Mouse (Mus musculus): ENCODE data around the gene Myg1. TPM values are rescaled to one million over a fixed set of nuclear protein-coding genes. Genes with fewer than 3 reads are reported as not detected.

Myg1 gene
- polyA plus RNA-seq (2015; fragmentation: Nextera tagmentation; extraction: Ambion mirVana) = 81.8 and 86.3 TPM in 2 replicates

- ATAC-seq (ENCODE audit: insufficient number of reproducible peaks, low FRiP score, low TSS enrichment, low read depth) = peak; percentile 91
- H3K36me3 ChIP-seq = peaks cover 66% of the 10 kb centered on the region
- H3K9ac ChIP-seq = peak within 1 kb of the TSS; percentile 63
- H3K9me3 ChIP-seq = no peaks in the 10 kb centered on the region
- peak within 1 kb of the TSS; percentile 77 for H3K4me2 ChIP-seq
- under 1% methylated on average over 30 of the region's 30 CpGs for WGBS
- peak within 1 kb of the TSS; percentile 85 for H3K27ac ChIP-seq
- H3K27me3 ChIP-seq = no peaks in the 10 kb centered on the region
- H3K4me1 ChIP-seq = peaks cover 26% of the 10 kb centered on the region
- peak within 1 kb of the TSS; percentile 78 for H3K4me3 ChIP-seq
Observed at GRCm38 (mm10) chr15:102331610-102332015, at the start of gene Myg1. Gene Myg1, plus strand, starts transcription at chr15:102331709.

- Histone ChIP-seq H3K9ac (no peak overlapping the region), H3K4me1 (peaks cover 20% of the 10 kb centered on the region), H3K27ac (no peak overlapping the region), H3K36me3 (peaks cover 20% of the 10 kb centered on the region), H3K4me3 (no peak overlapping the region), H3K4me2 (no peak overlapping the region), H3K9me3 (no peaks in the 10 kb centered on the region), H3K27me3 (no peaks in the 10 kb centered on the region)
- 75% methylated on average over 8 of the region's 8 CpGs for WGBS
- no peak for ATAC-seq (ENCODE audit: insufficient number of reproducible peaks, low FRiP score, low TSS enrichment, low read depth)
Observed at GRCm38 (mm10) chr15:102282463-102283292, 48.8 kb upstream of the Myg1 start.

- H3K4me1 ChIP-seq = peaks cover 20% of the 10 kb centered on the region
- no peaks in the 10 kb centered on the region for H3K9me3 ChIP-seq
- ATAC-seq (ENCODE audit: insufficient number of reproducible peaks, low FRiP score, low TSS enrichment, low read depth) = no peak
- H3K27ac ChIP-seq = no peak overlapping the region
- no peak overlapping the region for H3K4me2 ChIP-seq
- no peak overlapping the region for H3K4me3 ChIP-seq
- peaks cover 20% of the 10 kb centered on the region for H3K36me3 ChIP-seq
- H3K9ac ChIP-seq = no peak overlapping the region
- no peaks in the 10 kb centered on the region for H3K27me3 ChIP-seq
- WGBS = 71% methylated on average over 3 of the region's 3 CpGs
Observed at GRCm38 (mm10) chr15:102283648-102284047, 47.9 kb upstream of the Myg1 start.

- Histone ChIP-seq H3K27me3 (no peaks in the 10 kb centered on the region), H3K9ac (no peak overlapping the region), H3K36me3 (0 out of 2 replicates have a peak, but pooled peaks cover 4% of the 10 kb centered on the region), H3K4me1 (no peaks in the 10 kb centered on the region), H3K9me3 (no peaks in the 10 kb centered on the region), H3K4me2 (no peak overlapping the region), H3K27ac (no peak overlapping the region), H3K4me3 (no peak overlapping the region)
- no peak for ATAC-seq (ENCODE audit: insufficient number of reproducible peaks, low FRiP score, low TSS enrichment, low read depth)
Observed at GRCm38 (mm10) chr15:102287395-102287794, 44.1 kb upstream of the Myg1 start.

GRCm38 (mm10) chr15:102295633-102296367 lies 35.7 kb upstream of the Myg1 start, which contains the start of gene Espl1:
Gene Espl1, plus strand, starts transcription at chr15:102296266.
- Histone ChIP-seq H3K4me1 (peaks cover 7% of the 10 kb centered on the region), H3K36me3 (peaks cover 17% of the 10 kb centered on the region), H3K27me3 (no peaks in the 10 kb centered on the region), H3K27ac (no peak within 1 kb of the TSS), H3K9me3 (no peaks in the 10 kb centered on the region), H3K4me2 (peak within 1 kb of the TSS; percentile 92), H3K9ac (peak within 1 kb of the TSS; percentile 47), H3K4me3 (peak within 1 kb of the TSS; percentile 77)
- ATAC-seq (ENCODE audit: insufficient number of reproducible peaks, low FRiP score, low TSS enrichment, low read depth) = peak; percentile 95
- 6% methylated on average over 25 of the region's 25 CpGs for WGBS

GRCm38 (mm10) chr15:102296368-102297006 lies 35.0 kb upstream of the Myg1 start:
- Histone ChIP-seq H3K27ac (no peak overlapping the region), H3K4me2 (peak overlapping the region; percentile 92), H3K9ac (peak overlapping the region; percentile 47), H3K27me3 (no peaks in the 10 kb centered on the region), H3K36me3 (peaks cover 22% of the 10 kb centered on the region), H3K4me3 (peak overlapping the region; percentile 77), H3K9me3 (no peaks in the 10 kb centered on the region), H3K4me1 (peaks cover 7% of the 10 kb centered on the region)
- WGBS = 5% methylated on average over 24 of the region's 24 CpGs
- ATAC-seq (ENCODE audit: insufficient number of reproducible peaks, low FRiP score, low TSS enrichment, low read depth) = peak; percentile 12; the same call in 1 of the 2 replicates

- Histone ChIP-seq H3K9ac (no peak overlapping the region), H3K4me2 (no peak overlapping the region), H3K27ac (no peak overlapping the region), H3K36me3 (peaks cover 72% of the 10 kb centered on the region), H3K4me3 (no peak overlapping the region), H3K9me3 (no peaks in the 10 kb centered on the region), H3K4me1 (no peaks in the 10 kb centered on the region), H3K27me3 (no peaks in the 10 kb centered on the region)
- no peak for ATAC-seq (ENCODE audit: insufficient number of reproducible peaks, low FRiP score, low TSS enrichment, low read depth)
- WGBS = 73% methylated on average over 6 of the region's 6 CpGs
Observed at GRCm38 (mm10) chr15:102302542-102302941, 29.0 kb upstream of the Myg1 start.

GRCm38 (mm10) chr15:102308717-102309116 lies 22.8 kb upstream of the Myg1 start:
- ATAC-seq (ENCODE audit: insufficient number of reproducible peaks, low FRiP score, low TSS enrichment, low read depth) = no peak
- no peak overlapping the region for H3K4me2 ChIP-seq
- H3K9ac ChIP-seq = no peak overlapping the region
- H3K27ac ChIP-seq = no peak overlapping the region
- H3K27me3 ChIP-seq = no peaks in the 10 kb centered on the region
- H3K4me1 ChIP-seq = no peaks in the 10 kb centered on the region
- H3K9me3 ChIP-seq = no peaks in the 10 kb centered on the region
- no peak overlapping the region for H3K4me3 ChIP-seq
- peaks cover 77% of the 10 kb centered on the region for H3K36me3 ChIP-seq
- WGBS = 85% methylated on average over 9 of the region's 9 CpGs

GRCm38 (mm10) chr15:102310074-102310845 lies 21.2 kb upstream of the Myg1 start:
- H3K27me3 ChIP-seq = no peaks in the 10 kb centered on the region
- 84% methylated on average over 10 of the region's 10 CpGs for WGBS
- no peak for ATAC-seq (ENCODE audit: insufficient number of reproducible peaks, low FRiP score, low TSS enrichment, low read depth)
- H3K36me3 ChIP-seq = peaks cover 76% of the 10 kb centered on the region
- no peak overlapping the region for H3K4me2 ChIP-seq
- H3K4me1 ChIP-seq = no peaks in the 10 kb centered on the region
- no peaks in the 10 kb centered on the region for H3K9me3 ChIP-seq
- H3K27ac ChIP-seq = no peak overlapping the region
- H3K4me3 ChIP-seq = no peak overlapping the region
- no peak overlapping the region for H3K9ac ChIP-seq

- no peak for ATAC-seq (ENCODE audit: insufficient number of reproducible peaks, low FRiP score, low TSS enrichment, low read depth)
- H3K9me3 ChIP-seq = no peaks in the 10 kb centered on the region
- H3K27me3 ChIP-seq = no peaks in the 10 kb centered on the region
- no peak overlapping the region for H3K4me3 ChIP-seq
- H3K27ac ChIP-seq = no peak overlapping the region
- peaks cover 76% of the 10 kb centered on the region for H3K36me3 ChIP-seq
- H3K4me2 ChIP-seq = no peak overlapping the region
- H3K9ac ChIP-seq = no peak overlapping the region
- 0 out of 2 replicates have a peak, but pooled peaks cover 2% of the 10 kb centered on the region for H3K4me1 ChIP-seq
Observed at GRCm38 (mm10) chr15:102311489-102311888, 20.0 kb upstream of the Myg1 start.

GRCm38 (mm10) chr15:102315292-102315691 lies 16.2 kb upstream of the Myg1 start:
- ATAC-seq (ENCODE audit: insufficient number of reproducible peaks, low FRiP score, low TSS enrichment, low read depth) = no peak
- 86% methylated on average over 8 of the region's 8 CpGs for WGBS
- peaks cover 81% of the 10 kb centered on the region for H3K36me3 ChIP-seq
- H3K4me1 ChIP-seq = 0 out of 2 replicates have a peak, but pooled peaks cover 2% of the 10 kb centered on the region
- H3K4me3 ChIP-seq = no peak overlapping the region
- no peaks in the 10 kb centered on the region for H3K27me3 ChIP-seq
- no peak overlapping the region for H3K9ac ChIP-seq
- no peaks in the 10 kb centered on the region for H3K9me3 ChIP-seq
- H3K27ac ChIP-seq = no peak overlapping the region
- H3K4me2 ChIP-seq = no peak overlapping the region

All from limb, embryonic 15.5 days (tissue).